Mouse (Mus musculus) lung, embryonic 14.5 days (tissue): ENCODE measurements around the gene Kcnq5. TPM values are rescaled to one million over a fixed set of nuclear protein-coding genes. Genes with fewer than 3 reads are reported as not detected.
A peak's percentile ranks its signal among the peaks of the same experiment; 100 is the strongest.
"Not testable (repeated sequence)": the region's sequence is repeated elsewhere in the genome, so short reads cannot be mapped to it uniquely, and the experiment has no call there.

ENCODE experiments used
- ATAC-seq: fragments of 200-750 bp; cut with Nextera tagmentation; 2 replicates; pipeline ENCODE4 v1.8.0; 2017; ENCODE audit warnings: mild to moderate bottlenecking, moderate TSS enrichment, moderate library complexity; ENCODE audit not compliant: insufficient read depth
- DNase-seq: peaks from one replicate; pipeline ENCODE4 v3.0.0-alpha.2; 2015
- H3K27ac ChIP-seq: fragments of 300-500 bp; sonication (generic); 2 replicates; pipeline ENCODE4 v1.5.1; 2014; ENCODE audit warnings: low read depth, mild to moderate bottlenecking, moderate library complexity
- H3K27me3 ChIP-seq: fragments of 300-500 bp; sonication (generic); 2 replicates; pipeline ENCODE4 v1.6.1; 2014; ENCODE audit warnings: low read length, control low read depth; ENCODE audit not compliant: insufficient read depth
- H3K36me3 ChIP-seq: fragments of 300-500 bp; sonication (generic); 2 replicates; pipeline ENCODE4 v1.6.1; 2014; ENCODE audit warnings: control low read depth; ENCODE audit not compliant: insufficient read depth
- H3K4me1 ChIP-seq: fragments of 300-500 bp; sonication (generic); 2 replicates; pipeline ENCODE4 v1.6.1; 2014; ENCODE audit warnings: antibody characterized with exemption, control low read depth; ENCODE audit not compliant: insufficient read depth
- H3K4me2 ChIP-seq: fragments of 300-500 bp; sonication (generic); 2 replicates; pipeline ENCODE4 v1.6.1; 2014; ENCODE audit warnings: mild to moderate bottlenecking
- H3K4me3 ChIP-seq: fragments of 300-500 bp; sonication (generic); 2 replicates; pipeline ENCODE4 v1.5.1; 2014; ENCODE audit warnings: low read depth, low read length
- H3K9ac ChIP-seq: fragments of 300-500 bp; sonication (generic); 2 replicates; pipeline ENCODE4 v1.6.1; 2014
- H3K9me3 ChIP-seq: fragments of 300-500 bp; sonication (generic); 2 replicates; pipeline ENCODE4 v1.6.1; 2016; ENCODE audit warnings: low read depth, low read length, control low read depth
- CTCF ChIP-seq: IDR thresholded peaks from 2 replicates; pipeline ENCODE4 v1.5.1; 2016; ENCODE audit warnings: antibody characterized with exemption, low read depth
- WGBS: fragments of 180-500 bp; shearing (Covaris S2); extraction: QIAGEN DNeasy Blood & Tissue Kit; methylation state at CpG from one replicate; pipeline ENCODE4 v1.1.7; 2014; 5-methylcytosine and 5-hydroxymethylcytosine counted together
- polyA plus RNA-seq: library from polyadenylated mRNA; unstranded; fragments of >200 nt; fragmentation: Nextera tagmentation; extraction: Ambion mirVana; gene quantifications from 2 replicates; pipeline ENCODE4 v1.2.1, GENCODE M21; 2014

The Kcnq5 gene
- polyA plus RNA-seq, 1 experiment from 2014 or later = 3.1 TPM

DNA sequence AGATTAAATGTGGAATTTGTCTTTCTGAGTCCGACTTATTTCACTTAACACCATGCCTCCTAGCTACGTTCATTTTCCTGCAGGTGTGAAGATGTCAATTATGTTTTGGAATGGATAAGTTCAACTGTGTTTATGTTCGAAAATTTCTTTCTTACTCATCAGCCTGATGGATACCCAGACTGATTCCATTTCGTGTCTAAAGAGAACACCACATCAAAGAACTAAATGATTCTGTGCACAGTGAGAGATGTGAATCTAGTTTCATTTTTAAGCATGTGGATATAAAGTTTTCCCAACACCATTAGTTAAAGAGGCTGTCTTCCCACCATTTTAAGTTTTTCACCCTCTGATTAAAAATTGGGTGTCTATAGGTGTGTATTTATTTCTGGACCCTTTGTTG, 357.7 kb downstream of the Kcnq5 start:
- WGBS = 50% methylated on average over 4 of the region's 4 CpGs
- Histone ChIP-seq H3K9ac (no peak overlapping the region), H3K4me3 (no peak overlapping the region), H3K4me1 (no peaks in the 10 kb centered on the region), H3K36me3 (no peaks in the 10 kb centered on the region), H3K9me3 (no peaks in the 10 kb centered on the region), H3K4me2 (no peak overlapping the region), H3K27me3 (no peaks in the 10 kb centered on the region), H3K27ac (no peak overlapping the region)
- ATAC-seq (no peak), DNase-seq (no peak)
- no peak for TF ChIP-seq CTCF

DNA sequence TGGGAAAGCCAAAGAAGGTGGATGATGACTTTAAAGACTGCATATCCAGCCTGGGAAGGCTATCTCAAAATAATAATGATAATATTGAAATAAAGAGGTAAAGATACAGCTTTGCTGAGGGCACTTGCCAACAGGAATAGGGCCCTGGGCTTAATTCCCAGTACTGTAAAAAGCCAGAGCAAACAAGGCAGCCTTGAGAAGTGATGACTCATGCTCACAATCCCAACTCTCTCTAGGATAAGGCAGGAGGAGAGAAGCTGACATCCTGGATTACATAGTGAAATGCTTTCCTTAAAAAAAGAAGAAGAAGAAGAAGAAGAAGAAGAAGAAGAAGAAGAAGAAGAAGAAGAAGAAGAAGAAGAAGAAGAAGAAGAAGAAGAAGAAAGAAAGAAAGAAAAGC, 359.2 kb downstream of the Kcnq5 start:
- Histone ChIP-seq H3K36me3 (no peaks in the 10 kb centered on the region), H3K9me3 (no peaks in the 10 kb centered on the region), H3K9ac (no peak overlapping the region), H3K27ac (no peak overlapping the region), H3K27me3 (no peaks in the 10 kb centered on the region), H3K4me3 (no peak overlapping the region), H3K4me2 (no peak overlapping the region), H3K4me1 (no peaks in the 10 kb centered on the region)
- no peak for ATAC-seq
- DNase-seq = no peak
- TF ChIP-seq CTCF = no peak

DNA sequence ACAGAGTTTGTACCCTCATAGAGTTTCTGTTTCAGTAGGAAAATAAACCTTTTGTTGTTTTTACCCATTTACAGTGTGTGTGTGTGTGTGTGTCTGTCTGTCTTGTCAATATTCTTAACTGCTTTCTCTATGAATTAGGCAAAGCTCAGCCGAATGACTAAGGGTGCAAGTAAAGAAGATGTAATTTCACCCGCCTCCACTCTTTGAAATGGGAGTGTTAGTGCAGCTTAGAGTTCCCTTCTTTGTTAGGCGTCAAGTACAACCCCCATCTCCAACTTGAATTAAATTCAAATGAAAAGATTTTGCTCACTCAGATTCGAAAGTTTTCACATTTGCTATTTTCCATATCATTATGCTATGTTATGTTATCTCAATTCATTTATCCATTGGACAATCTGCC, 361.1 kb downstream of the Kcnq5 start:
- Histone ChIP-seq H3K4me3 (no peak overlapping the region), H3K4me2 (no peak overlapping the region), H3K27ac (no peak overlapping the region), H3K9me3 (no peaks in the 10 kb centered on the region), H3K27me3 (no peaks in the 10 kb centered on the region), H3K4me1 (no peaks in the 10 kb centered on the region), H3K9ac (no peak overlapping the region), H3K36me3 (no peaks in the 10 kb centered on the region)
- 76% methylated on average over 4 of the region's 4 CpGs for WGBS
- no peak for ATAC-seq
- DNase-seq = no peak
- no peak for TF ChIP-seq CTCF

DNA sequence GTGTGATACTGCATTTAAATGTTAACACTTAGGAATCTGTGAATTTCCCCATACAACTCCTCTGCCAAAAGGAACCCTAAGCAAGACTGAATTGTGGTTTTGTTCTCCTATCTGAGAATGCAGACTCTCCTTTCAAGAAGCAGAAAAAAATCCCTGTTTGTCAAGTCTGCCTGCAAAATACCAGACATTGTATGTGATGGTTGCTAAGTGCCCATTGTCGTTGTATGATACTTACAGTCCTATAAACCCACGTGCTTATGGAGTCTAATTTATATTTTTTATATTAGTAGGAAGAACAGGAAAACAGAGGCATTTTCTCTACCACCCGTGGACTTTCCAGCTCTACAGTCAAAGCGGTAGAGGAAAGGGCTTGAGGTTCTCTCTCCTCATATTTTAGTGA, 367.9 kb downstream of the Kcnq5 start:
- ATAC-seq (no peak), DNase-seq (no peak)
- no peaks in the 10 kb centered on the region for H3K27me3 ChIP-seq
- H3K9me3 ChIP-seq = no peaks in the 10 kb centered on the region
- H3K4me1 ChIP-seq = no peaks in the 10 kb centered on the region
- no peak overlapping the region for H3K27ac ChIP-seq
- H3K4me2 ChIP-seq = no peak overlapping the region
- H3K9ac ChIP-seq = no peak overlapping the region
- H3K4me3 ChIP-seq = no peak overlapping the region
- TF ChIP-seq CTCF = no peak
- H3K36me3 ChIP-seq = no peaks in the 10 kb centered on the region
- WGBS = 41% methylated on average over 4 of the region's 4 CpGs

DNA sequence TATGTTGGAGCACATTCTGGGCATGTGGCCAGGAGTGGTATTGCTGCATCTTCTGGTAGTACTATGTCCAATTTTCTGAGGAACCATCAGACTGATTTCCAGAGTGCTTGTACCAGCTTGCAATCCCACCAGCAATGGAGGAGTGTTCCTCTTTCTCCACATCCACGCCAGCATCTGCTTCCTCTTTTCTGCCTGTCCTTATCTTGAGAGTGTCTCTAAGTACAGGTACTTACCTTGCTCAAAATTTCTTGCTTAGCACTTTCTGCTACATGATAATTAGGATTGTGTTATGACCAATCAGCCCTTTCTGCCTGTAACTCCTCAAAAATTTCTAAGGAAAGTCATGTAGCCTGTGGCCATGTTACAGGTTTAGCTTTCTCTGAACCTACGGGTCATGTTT, 394.3 kb downstream of the Kcnq5 start:
- H3K4me1 ChIP-seq, H3K4me3 ChIP-seq, H3K9ac ChIP-seq, H3K36me3 ChIP-seq, H3K27ac ChIP-seq, H3K4me2 ChIP-seq, H3K27me3 ChIP-seq, ATAC-seq, H3K9me3 ChIP-seq: not testable (repeated sequence)
- 77% methylated on average over 2 of the region's 2 CpGs for WGBS
- peak; percentile 42 for DNase-seq

DNA sequence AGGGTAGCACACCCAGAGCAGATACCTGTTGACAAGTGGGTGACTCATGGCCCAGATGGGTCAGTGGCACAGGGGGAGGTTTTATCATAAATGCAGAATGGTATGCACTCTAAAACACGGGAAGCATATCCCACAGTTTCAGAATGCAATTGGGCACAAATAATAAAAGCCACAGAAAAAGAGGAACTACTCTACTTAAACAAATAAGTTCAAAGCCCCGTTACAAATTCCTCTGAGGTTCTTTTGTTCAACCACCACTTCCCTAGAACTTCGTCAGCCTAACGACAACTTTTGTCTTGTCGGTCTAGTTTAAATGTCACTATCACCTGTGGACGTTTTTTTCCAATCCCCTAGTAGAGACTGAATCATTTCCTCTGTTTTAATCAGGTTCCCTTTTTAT, 407.1 kb downstream of the Kcnq5 start:
- TF ChIP-seq CTCF = no peak
- DNase-seq (no peak), ATAC-seq (no peak)
- 65% methylated on average over 6 of the region's 6 CpGs for WGBS
- no peaks in the 10 kb centered on the region for H3K9me3 ChIP-seq
- no peaks in the 10 kb centered on the region for H3K27me3 ChIP-seq
- H3K4me2 ChIP-seq = no peak overlapping the region
- no peak overlapping the region for H3K9ac ChIP-seq
- no peaks in the 10 kb centered on the region for H3K36me3 ChIP-seq
- H3K4me3 ChIP-seq = no peak overlapping the region
- H3K4me1 ChIP-seq = no peaks in the 10 kb centered on the region
- H3K27ac ChIP-seq = no peak overlapping the region

GRCm38 (mm10) chr1:21552715-21553114, 409.0 kb downstream of the Kcnq5 start:
- Histone ChIP-seq H3K4me2 (no peak overlapping the region), H3K9me3 (no peaks in the 10 kb centered on the region), H3K9ac (no peak overlapping the region), H3K4me3 (no peak overlapping the region), H3K4me1 (no peaks in the 10 kb centered on the region), H3K36me3 (no peaks in the 10 kb centered on the region), H3K27ac (no peak overlapping the region), H3K27me3 (no peaks in the 10 kb centered on the region)
- DNase-seq (no peak), ATAC-seq (no peak)
- 92% methylated on average over 2 of the region's 2 CpGs for WGBS
- no peak for TF ChIP-seq CTCF

- Histone ChIP-seq H3K36me3 (no peaks in the 10 kb centered on the region), H3K27ac (no peak overlapping the region), H3K9ac (no peak overlapping the region), H3K27me3 (no peaks in the 10 kb centered on the region), H3K4me2 (no peak overlapping the region), H3K4me1 (no peaks in the 10 kb centered on the region), H3K9me3 (no peaks in the 10 kb centered on the region), H3K4me3 (no peak overlapping the region)
- DNase-seq (no peak), ATAC-seq (no peak)
- TF ChIP-seq CTCF = no peak
Measured at GRCm38 (mm10) chr1:21543909-21544308, 417.8 kb downstream of the Kcnq5 start.
